Mouse (Mus musculus) limb, embryonic 11.5 days (tissue): Measurements from ENCODE around the gene Slc13a1. TPM values are rescaled to one million over a fixed set of nuclear protein-coding genes. Genes with fewer than 3 reads are reported as not detected.

ENCODE experiments used
- ATAC-seq: fragments of 200-750 bp; cut with Nextera tagmentation; 2 replicates; pipeline ENCODE4 v1.8.0; 2017; ENCODE audit warnings: low read depth; ENCODE audit not compliant: insufficient number of reproducible peaks, low FRiP score, low TSS enrichment
- DNase-seq: peaks from one replicate; pipeline ENCODE4 v3.0.0-alpha.2; 2015; ENCODE audit warnings: low spot score
- H3K27ac ChIP-seq: fragments of 300-500 bp; sonication (generic); replicated peaks from 2 replicates; pipeline ENCODE4 v1.5.1; 2014; ENCODE audit warnings: low read depth, mild to moderate bottlenecking, low read length
- H3K27me3 ChIP-seq: fragments of 300-500 bp; sonication (generic); 2 replicates; pipeline ENCODE4 v1.6.1; 2014; ENCODE audit warnings: mild to moderate bottlenecking, low read length, mixed read lengths; ENCODE audit not compliant: control insufficient read depth, insufficient read depth
- H3K36me3 ChIP-seq: fragments of 300-500 bp; sonication (generic); 2 replicates; pipeline ENCODE4 v1.6.1; 2014; ENCODE audit warnings: mild to moderate bottlenecking, low read length, moderate library complexity, mixed read lengths; ENCODE audit not compliant: control insufficient read depth, insufficient read depth
- H3K4me1 ChIP-seq: fragments of 300-500 bp; sonication (generic); 2 replicates; pipeline ENCODE4 v1.6.1; 2014; ENCODE audit warnings: low read length, mixed read lengths; ENCODE audit not compliant: control insufficient read depth, insufficient read depth
- H3K4me2 ChIP-seq: fragments of 300-500 bp; sonication (generic); 2 replicates; pipeline ENCODE4 v1.6.1; 2014; ENCODE audit warnings: low read depth, mild to moderate bottlenecking, moderate library complexity; ENCODE audit not compliant: severe bottlenecking
- H3K4me3 ChIP-seq: fragments of 300-500 bp; sonication (generic); 2 replicates; pipeline ENCODE4 v1.5.1; 2014; ENCODE audit warnings: low read depth, low read length
- H3K9ac ChIP-seq: fragments of 300-500 bp; sonication (generic); 2 replicates; pipeline ENCODE4 v1.6.1; 2014; ENCODE audit warnings: mild to moderate bottlenecking, low read length
- H3K9me3 ChIP-seq: fragments of 300-500 bp; sonication (generic); 2 replicates; pipeline ENCODE4 v1.6.1; 2016; ENCODE audit warnings: low read length; ENCODE audit not compliant: control insufficient read depth
- WGBS: fragments of 180-500 bp; shearing (Covaris S2); extraction: QIAGEN DNeasy Blood & Tissue Kit; methylation state at CpG from one replicate; pipeline ENCODE4 v1.1.7; 2014; 5-methylcytosine and 5-hydroxymethylcytosine counted together
- microRNA-seq: library from miRNA; unstranded; fragments of <30 nt; microRNA quantifications from one replicate; pipeline ENCODE4, GENCODE M21; 2016
- polyA plus RNA-seq: library from polyadenylated mRNA; unstranded; fragments of >200 nt; fragmentation: Nextera tagmentation; extraction: Ambion mirVana; gene quantifications from 2 replicates; pipeline ENCODE4 v1.2.1, GENCODE M21; 2014

Slc13a1 gene
- polyA plus RNA-seq, 1 experiment from 2014 or later: not detected

DNA sequence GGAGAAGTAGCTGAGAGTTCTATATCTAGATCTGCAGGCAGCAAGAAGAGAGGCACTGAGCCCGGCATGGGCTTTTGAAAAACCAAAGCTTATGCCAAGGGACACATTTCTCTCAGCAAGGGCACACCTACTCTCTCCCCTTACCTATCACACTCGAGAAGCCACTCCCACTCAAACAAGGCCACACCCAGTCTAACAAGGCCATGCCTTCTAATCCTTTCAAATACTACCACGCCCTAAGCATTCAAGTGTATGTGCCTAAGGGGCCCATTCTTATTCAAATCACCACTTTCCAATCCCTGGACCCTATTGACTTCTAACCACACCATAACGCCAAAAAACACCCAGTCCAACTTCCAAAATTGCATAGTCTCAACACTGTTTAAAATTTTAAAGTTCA lies 112.8 kb downstream of the Slc13a1 start:
- no peaks in the 10 kb centered on the region for H3K27me3 ChIP-seq
- no peak overlapping the region for H3K9ac ChIP-seq
- no peak overlapping the region for H3K4me2 ChIP-seq
- ATAC-seq (no peak), DNase-seq (no peak)
- H3K27ac ChIP-seq: no peak overlapping the region
- H3K4me1 ChIP-seq: no peaks in the 10 kb centered on the region
- H3K36me3 ChIP-seq: no peaks in the 10 kb centered on the region
- no peaks in the 10 kb centered on the region for H3K9me3 ChIP-seq
- H3K4me3 ChIP-seq: no peak overlapping the region
- WGBS: 82% methylated on average over 4 of the region's 4 CpGs

DNA sequence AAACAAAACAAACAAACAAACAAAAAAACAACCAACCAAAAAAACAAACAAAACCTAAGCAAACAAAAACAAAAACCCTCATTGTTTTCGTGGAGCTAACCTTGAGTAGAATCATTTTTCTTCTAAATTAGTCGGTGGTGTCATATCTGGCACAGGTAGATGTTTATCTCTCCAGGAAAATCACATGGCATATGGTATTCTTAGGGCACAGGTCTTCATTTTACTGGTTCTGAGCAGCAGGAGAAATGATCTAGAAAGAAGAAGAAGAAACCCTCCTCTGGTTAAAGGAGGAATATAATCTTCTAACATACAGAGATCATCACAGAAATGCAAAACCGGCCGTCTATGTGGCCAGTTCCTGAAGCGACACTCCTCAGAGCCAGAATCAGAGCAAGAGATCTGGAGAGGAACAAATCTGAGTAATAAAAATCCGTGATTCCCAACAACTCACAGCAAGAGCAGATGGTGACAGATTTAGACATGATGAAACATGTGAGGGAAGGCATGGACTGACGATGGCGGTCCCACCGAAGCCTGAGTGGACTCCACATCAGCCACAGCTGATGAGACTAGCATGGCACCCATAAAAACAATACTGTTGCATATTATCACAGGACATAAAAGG lies 113.7 kb downstream of the Slc13a1 start:
- H3K27ac ChIP-seq: no peak overlapping the region
- WGBS: 89% methylated on average over 9 of the region's 9 CpGs
- H3K36me3 ChIP-seq: no peaks in the 10 kb centered on the region
- H3K4me1 ChIP-seq: no peaks in the 10 kb centered on the region
- no peak overlapping the region for H3K4me3 ChIP-seq
- ATAC-seq (no peak), DNase-seq (no peak)
- H3K4me2 ChIP-seq: no peak overlapping the region
- H3K9me3 ChIP-seq: no peaks in the 10 kb centered on the region
- H3K27me3 ChIP-seq: no peaks in the 10 kb centered on the region
- no peak overlapping the region for H3K9ac ChIP-seq

DNA sequence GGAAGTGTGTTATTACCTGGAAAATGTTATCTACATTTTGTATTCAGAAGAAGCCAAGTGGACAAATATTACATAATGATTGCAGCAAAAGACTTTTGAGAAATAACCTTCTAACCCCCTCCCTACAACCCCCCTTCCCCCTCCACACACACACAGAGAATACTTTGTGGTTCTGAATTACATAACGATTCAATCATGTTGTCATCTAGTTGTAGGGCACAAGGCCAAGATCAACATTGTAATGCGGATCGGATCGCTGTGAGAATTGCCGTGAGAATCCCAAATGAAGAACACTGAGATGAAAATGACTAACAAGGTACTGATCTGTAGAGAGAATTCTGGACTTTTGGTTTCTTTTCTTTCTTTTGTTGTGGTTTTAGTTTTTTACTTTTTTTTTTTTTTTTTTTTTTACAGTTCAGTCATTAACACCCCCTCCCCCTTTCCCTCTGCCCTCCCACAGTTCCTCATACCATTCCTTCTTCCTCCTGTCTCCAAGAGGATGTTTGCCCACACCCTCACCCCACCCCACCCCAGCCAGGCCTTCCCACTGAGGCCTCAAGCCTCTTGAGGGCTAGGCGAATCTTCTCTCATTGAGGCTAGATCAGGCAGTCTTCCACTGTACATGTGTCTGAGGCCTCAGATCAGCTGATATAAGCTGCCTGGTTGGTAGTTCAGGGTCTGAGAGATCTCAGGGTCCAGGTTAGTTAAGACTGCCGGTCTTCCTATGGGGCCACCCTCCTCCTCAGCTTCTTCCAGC lies 120.7 kb downstream of the Slc13a1 start:
- Histone ChIP-seq H3K9ac (no peak overlapping the region), H3K4me2 (no peak overlapping the region), H3K27ac (no peak overlapping the region), H3K36me3 (no peaks in the 10 kb centered on the region), H3K4me3 (no peak overlapping the region), H3K4me1 (no peaks in the 10 kb centered on the region), H3K9me3 (no peaks in the 10 kb centered on the region), H3K27me3 (no peaks in the 10 kb centered on the region)
- 84% methylated on average over 7 of the region's 7 CpGs for WGBS
- ATAC-seq (no peak), DNase-seq (no peak)

DNA sequence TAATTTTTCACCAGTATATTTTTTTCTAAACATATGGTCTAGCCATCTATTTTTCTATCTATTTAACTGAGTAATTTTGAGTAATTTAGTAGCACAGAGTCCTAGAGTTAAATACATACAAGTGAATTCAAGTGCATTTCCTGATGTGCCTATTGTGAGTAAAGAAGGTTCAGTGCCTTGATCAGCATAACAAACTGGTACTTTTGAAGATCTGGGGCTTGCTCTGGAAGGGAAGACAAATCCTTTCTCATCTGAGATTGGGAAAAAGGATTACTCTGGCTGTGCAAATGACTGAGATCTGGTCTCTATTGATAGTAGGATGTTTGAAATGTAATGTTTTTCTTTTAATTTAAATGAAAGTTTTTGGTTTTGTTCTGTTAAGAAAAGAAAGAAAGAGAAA lies 124.4 kb downstream of the Slc13a1 start:
- no peak overlapping the region for H3K27ac ChIP-seq
- no peaks in the 10 kb centered on the region for H3K9me3 ChIP-seq
- H3K27me3 ChIP-seq: no peaks in the 10 kb centered on the region
- H3K4me1 ChIP-seq: no peaks in the 10 kb centered on the region
- H3K4me2 ChIP-seq: no peak overlapping the region
- ATAC-seq (no peak), DNase-seq (no peak)
- no peaks in the 10 kb centered on the region for H3K36me3 ChIP-seq
- H3K4me3 ChIP-seq: no peak overlapping the region
- no peak overlapping the region for H3K9ac ChIP-seq

Small RNA genes within 50 kb of the gene (microRNA-seq; reads per million reads assigned to microRNA genes)
- gene Gm26386: not detected

Other genes starting within 250 kb of the Slc13a1 start
- not detected in 2 replicates for gene Tas2r118, start 198.0 kb downstream of the Slc13a1 start, polyA plus RNA-seq